8 mouse cellular contexts compared by ENCODE assay signal in the genomic region with DNA sequence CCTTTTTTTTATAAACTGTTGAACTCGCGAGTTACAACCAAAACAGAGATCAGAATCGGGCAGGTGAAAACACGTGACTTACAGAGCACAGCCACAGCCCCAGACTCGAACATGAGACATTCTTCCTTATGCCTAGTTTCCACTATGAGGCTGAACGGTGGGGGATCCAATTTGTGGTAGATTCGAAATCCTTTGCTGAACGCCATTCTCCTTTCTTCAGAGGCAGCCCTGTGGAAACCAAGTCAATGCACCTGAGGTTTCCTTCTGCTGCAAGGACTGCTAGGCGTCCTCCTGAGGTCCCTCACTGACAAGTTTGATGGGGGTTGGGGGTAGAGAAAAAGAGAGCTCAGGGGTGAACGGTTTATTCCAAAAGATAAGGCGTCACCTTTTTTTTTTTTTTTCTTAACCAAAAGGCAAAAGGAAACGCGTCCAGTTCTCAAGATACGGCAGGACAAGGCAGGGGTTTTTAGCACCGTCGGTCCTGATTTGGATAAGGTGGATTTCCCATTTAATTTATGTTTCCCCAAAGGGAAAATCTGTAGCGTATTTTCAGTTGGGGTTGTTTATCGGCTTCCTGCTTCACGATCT. TPM values are rescaled to one million over a fixed set of nuclear protein-coding genes. Genes with fewer than 3 reads are reported as not detected.
A peak's percentile ranks its signal among the peaks of the same experiment; 100 is the strongest.
DNase-seq lines count a peak whose midpoint lies in the region; ATAC-seq and TF ChIP-seq lines count a peak whose summit lies in the region.

No protein-coding gene starts in this region.

- H3K4me1 ChIP-seq in kidney, adult 2 months (ENCODE audit: control insufficient read depth, insufficient read depth, low read length), result peaks cover 2% of the 10 kb centered on the region; the same call in 1 of the 2 replicates
- H3K4me1 ChIP-seq in CH12.LX (ENCODE audit: control insufficient read depth in 1 of 2, insufficient read depth in 2 of 2), result peaks cover 0 to 20% of the 10 kb centered on the region in 2 experiments; a peak in 2 of 4 replicates
- H3K4me1 ChIP-seq in heart, embryonic 16.5 days (ENCODE audit: control insufficient read depth, insufficient read depth, low read length), result peaks cover 13% of the 10 kb centered on the region
- H3K4me1 ChIP-seq in liver, embryonic 16.5 days (ENCODE audit: control insufficient read depth, low read depth, low read length), result peaks cover 22% of the 10 kb centered on the region
- peaks cover 6% of the 10 kb centered on the region; the same call in 1 of the 2 replicates for H3K4me1 ChIP-seq in stomach, embryonic 15.5 days

- no peak for TF ChIP-seq CTCF in kidney, adult 2 months (conservative IDR thresholded peaks at IDR 0.05; ENCODE audit: insufficient read depth, insufficient read length, low read depth, low read length)
- TF ChIP-seq CTCF in CH12.LX (conservative IDR thresholded peaks at IDR 0.05 in 1 of 2, IDR thresholded peaks at IDR 0.05 in 1 of 2; ENCODE audit: low read depth in 2 of 2, low read length in 2 of 2), result no peak

- H3K79me2 ChIP-seq in CH12.LX (replicated peaks; ENCODE audit: control insufficient read depth, extremely low read depth, insufficient read depth, poor library complexity, severe bottlenecking), result no peaks in the 10 kb centered on the region

- H3K27ac ChIP-seq in kidney, adult 2 months (ENCODE audit: insufficient read depth, low read depth, low read length), result peak overlapping the region; percentile 93
- no peak overlapping the region for H3K27ac ChIP-seq in CH12.LX (ENCODE audit: insufficient read depth, low read depth)
- peak overlapping the region; percentile 84 for H3K27ac ChIP-seq in heart, embryonic 16.5 days (ENCODE audit: low read length)
- peak overlapping the region; percentile 95 for H3K27ac ChIP-seq in liver, embryonic 16.5 days (ENCODE audit: low read length)
- peak overlapping the region; percentile 37; the same call in 1 of the 2 replicates for H3K27ac ChIP-seq in stomach, embryonic 15.5 days

- no peaks in the 10 kb centered on the region for H3K27me3 ChIP-seq in kidney, adult 2 months (replicated peaks; ENCODE audit: control insufficient read depth, insufficient read depth, low read length)
- H3K27me3 ChIP-seq in CH12.LX (replicated peaks), result no peaks in the 10 kb centered on the region
- no peaks in the 10 kb centered on the region for H3K27me3 ChIP-seq in heart, embryonic 16.5 days (ENCODE audit: control insufficient read depth, insufficient read depth, low read length)
- H3K27me3 ChIP-seq in liver, embryonic 16.5 days (ENCODE audit: control insufficient read depth, insufficient read depth, low read depth, low read length), result no peaks in the 10 kb centered on the region
- H3K27me3 ChIP-seq in stomach, embryonic 15.5 days (replicated peaks), result no peaks in the 10 kb centered on the region

- H3K4me3 ChIP-seq in kidney, adult 2 months (ENCODE audit: insufficient read depth, low read depth, low read length), result peak overlapping the region; percentile 86
- peak overlapping the region; percentile 79 to 90 (median 85) for H3K4me3 ChIP-seq in CH12.LX (replicated peaks in 1 of 3; ENCODE audit: low read depth in 2 of 3, low read length in 2 of 3, poor library complexity in 1 of 3)
- peak overlapping the region; percentile 76 for H3K4me3 ChIP-seq in heart, embryonic 16.5 days (ENCODE audit: low read length)
- H3K4me3 ChIP-seq in liver, embryonic 16.5 days (ENCODE audit: low read depth, low read length), result peak overlapping the region; percentile 99
- peak overlapping the region; percentile 81 for H3K4me3 ChIP-seq in stomach, embryonic 15.5 days (replicated peaks)

- WGBS in kidney, adult 2 months, result 2% methylated on average over 19 of the region's 19 CpGs
- under 1% methylated on average over 19 of the region's 19 CpGs for WGBS in heart, embryonic 16.5 days
- under 1% methylated on average over 19 of the region's 19 CpGs for WGBS in liver, embryonic 16.5 days (ENCODE audit: insufficient replicate concordance)
- 1% methylated on average over 19 of the region's 19 CpGs for WGBS in stomach, embryonic 15.5 days

- H3K9ac ChIP-seq in CH12.LX (ENCODE audit: insufficient read depth, low read depth), result peak overlapping the region; percentile 77
- peak overlapping the region; percentile 82 for H3K9ac ChIP-seq in heart, embryonic 16.5 days (ENCODE audit: low read length)
- peak overlapping the region; percentile 99 for H3K9ac ChIP-seq in liver, embryonic 16.5 days (ENCODE audit: low read depth, low read length)
- H3K9ac ChIP-seq in stomach, embryonic 15.5 days, result peak overlapping the region; percentile 60; the same call in 1 of the 2 replicates

- no peaks in the 10 kb centered on the region for H3K36me3 ChIP-seq in kidney, adult 2 months (ENCODE audit: control insufficient read depth, insufficient read depth, low read length)
- H3K36me3 ChIP-seq in CH12.LX (replicated peaks in 1 of 2; ENCODE audit: control insufficient read depth in 1 of 2, insufficient read depth in 1 of 2, low read length in 1 of 2), result peaks cover 7 to 32% of the 10 kb centered on the region in 2 experiments
- peaks cover 7% of the 10 kb centered on the region for H3K36me3 ChIP-seq in heart, embryonic 16.5 days (ENCODE audit: control insufficient read depth, insufficient read depth)
- peaks cover 10% of the 10 kb centered on the region for H3K36me3 ChIP-seq in liver, embryonic 16.5 days (ENCODE audit: control insufficient read depth, insufficient read depth)
- 0 out of 2 replicates have a peak, but pooled peaks cover 4% of the 10 kb centered on the region for H3K36me3 ChIP-seq in stomach, embryonic 15.5 days

- peak overlapping the region; percentile 77 for H3K4me2 ChIP-seq in CH12.LX (ENCODE audit: insufficient read depth, low read depth, poor library complexity, severe bottlenecking)
- H3K4me2 ChIP-seq in heart, embryonic 16.5 days (ENCODE audit: low read depth, low read length), result peak overlapping the region; percentile 93
- H3K4me2 ChIP-seq in liver, embryonic 16.5 days (ENCODE audit: low read depth, low read length), result peak overlapping the region; percentile 95
- peak overlapping the region; percentile 79 for H3K4me2 ChIP-seq in stomach, embryonic 15.5 days

- peak; percentile 35 for DNase-seq in kidney, adult 2 months
- no peak for DNase-seq in kidney, postnatal 36 days
- peak; percentile 21 for DNase-seq in CH12.LX (ENCODE audit: extremely low read depth)
- peak; percentile 41 to 43 for DNase-seq in cerebellum, postnatal 14 days

- no peaks in the 10 kb centered on the region for H3K9me3 ChIP-seq in CH12.LX (replicated peaks; ENCODE audit: low read length)
- H3K9me3 ChIP-seq in heart, embryonic 16.5 days (replicated peaks; ENCODE audit: control insufficient read depth, low read length), result no peaks in the 10 kb centered on the region
- H3K9me3 ChIP-seq in liver, embryonic 16.5 days (replicated peaks; ENCODE audit: control insufficient read depth, low read length), result no peaks in the 10 kb centered on the region
- no peaks in the 10 kb centered on the region for H3K9me3 ChIP-seq in stomach, embryonic 15.5 days

- in situ Hi-C loops in CH12.LX (cut with MboI; ENCODE audit: low pct_ligation_motif_present, low pct_unique_long_range_greater_than_20kb, low sequenced_read_pairs), result no loop called here

- TF ChIP-seq RAD21 in CH12.LX (IDR thresholded peaks at IDR 0.05; ENCODE audit: low read depth, low read length), result no peak

- no peak for TF ChIP-seq POLR2A in kidney, adult 2 months (IDR thresholded peaks at IDR 0.05; ENCODE audit: low read depth, low read length)
- TF ChIP-seq POLR2A in CH12.LX (IDR thresholded peaks at IDR 0.05; ENCODE audit: low read depth, low read length), result no peak

- ATAC-seq in heart, embryonic 16.5 days (replicated peaks; ENCODE audit: extremely low read depth, insufficient read depth, low FRiP score), result no peak
- no peak for ATAC-seq in liver, embryonic 16.5 days (ENCODE audit: low read depth)
- no peak for ATAC-seq in stomach, embryonic 15.5 days (ENCODE audit: insufficient read depth, low FRiP score, low read depth)
- no peak for ATAC-seq in inflammation-experienced regulatory T-cells, adult 6 months

- dilution Hi-C loops in CH12.LX (cut with MboI; ENCODE audit: extremely low pct_ligation_motif_present, extremely low pct_unique_long_range_greater_than_20kb, low sequenced_read_pairs), result no loop called here

- TF ChIP-seq EP300 in CH12.LX (IDR thresholded peaks at IDR 0.05; ENCODE audit: low read length), result no peak

TF ChIP-seq in CH12.LX, 34 proteins besides CTCF, POLR2A, EP300 and RAD21 (continues in another document):
- peak; percentile 30 for TF ChIP-seq USF1 (IDR thresholded peaks at IDR 0.05; ENCODE audit: low read depth, low read length)
- TF ChIP-seq USF2 (conservative IDR thresholded peaks at IDR 0.05; ENCODE audit: low read depth, low read length), result peak; percentile 47; the same call in 1 of the 2 replicates
- TF ChIP-seq MAFK (IDR thresholded peaks at IDR 0.05; ENCODE audit: insufficient replicate concordance, low read length), result no peak
- 0 out of 2 replicates have a peak, but pooled peaks have one; percentile 12 for TF ChIP-seq ELF1 (IDR thresholded peaks at IDR 0.05; ENCODE audit: low read depth, low read length)
- TF ChIP-seq PAX5 (IDR thresholded peaks at IDR 0.05; ENCODE audit: low read length), result no peak
- no peak for TF ChIP-seq HCFC1 (IDR thresholded peaks at IDR 0.05; ENCODE audit: low read depth, low read length)
- TF ChIP-seq CHD1 (IDR thresholded peaks at IDR 0.05; ENCODE audit: low read depth, low read length), result no peak
- TF ChIP-seq POLR2AphosphoS2 (IDR thresholded peaks at IDR 0.05; ENCODE audit: low read depth, low read length), result no peak
- TF ChIP-seq MAZ (IDR thresholded peaks at IDR 0.05; ENCODE audit: low read depth, low read length), result no peak

RNA-seq across cellular contexts. Expression of gene Synj1, which starts 1.1 kb away (rescaled TPM):
- 20.4 and 24.8 TPM in 2 replicates for polyA plus RNA-seq in kidney, adult 2 months (2012; rRNA removed)
- total RNA-seq in CH12.LX (2012; rRNA removed) (8.1 and 8.4 TPM in 2 replicates), CH12.LX (2014; rRNA removed) (3.6 and 4.6 TPM in 2 replicates)
- polyA plus RNA-seq in CH12.LX (2012; ENCODE audit: insufficient read length, low read depth), result 12.2 and 20.7 TPM in 2 replicates
- 10.8 and 11.2 TPM in 2 replicates for polyA plus RNA-seq in heart, embryonic 16.5 days (2015; fragmentation: Nextera tagmentation; extraction: Ambion mirVana)
- polyA plus RNA-seq in liver, embryonic 16.5 days (2015; fragmentation: Nextera tagmentation; extraction: Ambion mirVana), result 20.4 and 23.8 TPM in 2 replicates
- polyA plus RNA-seq in stomach, embryonic 15.5 days (2015; fragmentation: Nextera tagmentation; extraction: Ambion mirVana), result 12.3 and 14.3 TPM in 2 replicates
- polyA plus RNA-seq in inflammation-experienced regulatory T-cells, adult 6 months (2017; shearing (Covaris generic)), result 10 to 100 TPM; 31.5 to 33.9 (median 33.2) TPM

RNA-seq across cellular contexts. Expression of gene Paxbp1, which starts 34.3 kb away (rescaled TPM):
- 13.3 and 13.6 TPM in 2 replicates for polyA plus RNA-seq in kidney, adult 2 months (2012; rRNA removed)
- total RNA-seq in CH12.LX (2012; rRNA removed) (38.5 and 39.4 TPM in 2 replicates), CH12.LX (2014; rRNA removed) (74.4 and 96.9 TPM in 2 replicates)
- polyA plus RNA-seq in CH12.LX (2012; ENCODE audit: insufficient read length, low read depth), result 69.7 and 77.1 TPM in 2 replicates
- 40.6 and 43.4 TPM in 2 replicates for polyA plus RNA-seq in heart, embryonic 16.5 days (2015; fragmentation: Nextera tagmentation; extraction: Ambion mirVana)
- polyA plus RNA-seq in liver, embryonic 16.5 days (2015; fragmentation: Nextera tagmentation; extraction: Ambion mirVana), result 15.4 and 18.3 TPM in 2 replicates
- 49.8 and 52.7 TPM in 2 replicates for polyA plus RNA-seq in stomach, embryonic 15.5 days (2015; fragmentation: Nextera tagmentation; extraction: Ambion mirVana)
- 100 to 1,000 TPM in 2 of 3 experiments, 10 to 100 TPM in 1; 70.7 to 130 (median 118) TPM for polyA plus RNA-seq in inflammation-experienced regulatory T-cells, adult 6 months (2017; shearing (Covaris generic))

Comparison
In these comparisons a context has a peak if more than half of its experiments do, and no peak if none do; other contexts are left out.
1. DNase-seq: peak in kidney, adult 2 months (single experiment), CH12.LX (single experiment) and cerebellum, postnatal 14 days (2 of 2); none in kidney, postnatal 36 days (0 of 2).
2. Peak in every context shown above with its lines, with median percentiles within 50 percentile points of each other: H3K4me3 ChIP-seq, H3K4me2 ChIP-seq and H3K9ac ChIP-seq.